In genomic region chr16:96083179-96083646, GRCm38 (mm10) we compare ENCODE assay signal across 7 mouse cellular contexts. TPM values are rescaled to one million over a fixed set of nuclear protein-coding genes. Genes with fewer than 3 reads are reported as not detected.
DNase-seq lines count a peak whose midpoint lies in the region; ATAC-seq and TF ChIP-seq lines count a peak whose summit lies in the region.

No protein-coding gene starts in this region.

- DNase-seq in forebrain, postnatal 0 days, result no peak
- no peak for DNase-seq in spleen, adult 12 weeks (ENCODE audit: low spot score)

- peak overlapping the region; percentile 62 for H3ac ChIP-seq in C2C12 (ENCODE audit: control insufficient read depth, insufficient read length, low read depth)

- H3K4me2 ChIP-seq in forebrain, postnatal 0 days (ENCODE audit: low read depth), result peak overlapping the region; percentile 60
- H3K4me2 ChIP-seq in intestine, embryonic 16.5 days (ENCODE audit: low read depth, low read length), result peak overlapping the region; percentile 76
- peak overlapping the region; percentile 97 for H3K4me2 ChIP-seq in liver, embryonic 12.5 days
- peak overlapping the region; percentile 66 for H3K4me2 ChIP-seq in neural tube, embryonic 12.5 days (replicated peaks)

- H3K4me3 ChIP-seq in C2C12 (ENCODE audit: insufficient read depth, poor library complexity, severe bottlenecking), result peak overlapping the region; percentile 29
- H3K4me3 ChIP-seq in ES-Bruce4 (ENCODE audit: low read depth, low read length), result peak overlapping the region; percentile 77
- peak overlapping the region; percentile 95 for H3K4me3 ChIP-seq in forebrain, postnatal 0 days (ENCODE audit: low read depth, low read length)
- H3K4me3 ChIP-seq in intestine, embryonic 16.5 days (ENCODE audit: low read length), result peak overlapping the region; percentile 95
- peak overlapping the region; percentile 85 for H3K4me3 ChIP-seq in liver, embryonic 12.5 days
- H3K4me3 ChIP-seq in neural tube, embryonic 12.5 days, result peak overlapping the region; percentile 97

- H3K9me3 ChIP-seq in ES-Bruce4 (replicated peaks; ENCODE audit: control insufficient read depth, insufficient read depth, low read length, poor library complexity, severe bottlenecking), result no peaks in the 10 kb centered on the region
- no peaks in the 10 kb centered on the region for H3K9me3 ChIP-seq in forebrain, postnatal 0 days (ENCODE audit: low read length)
- H3K9me3 ChIP-seq in intestine, embryonic 16.5 days (ENCODE audit: control insufficient read depth, low read length), result no peaks in the 10 kb centered on the region
- no peaks in the 10 kb centered on the region for H3K9me3 ChIP-seq in liver, embryonic 12.5 days (replicated peaks)
- no peaks in the 10 kb centered on the region for H3K9me3 ChIP-seq in neural tube, embryonic 12.5 days

- no peak for TF ChIP-seq CTCF in C2C12 (IDR thresholded peaks at IDR 0.05; ENCODE audit: control insufficient read depth, insufficient read depth, insufficient read length)
- no peak for TF ChIP-seq CTCF in ES-Bruce4 (IDR thresholded peaks at IDR 0.05; ENCODE audit: low read depth, low read length)
- TF ChIP-seq CTCF in forebrain, postnatal 0 days (IDR thresholded peaks at IDR 0.05; ENCODE audit: low read depth), result no peak

- ATAC-seq in forebrain, postnatal 0 days, result peak; percentile 2; the same call in 1 of the 2 replicates
- peak; percentile 62 for ATAC-seq in intestine, embryonic 16.5 days
- ATAC-seq in liver, embryonic 12.5 days, result no peak
- ATAC-seq in neural tube, embryonic 12.5 days (ENCODE audit: low FRiP score, low read depth), result no peak

- peak overlapping the region; percentile 91 for H3K27ac ChIP-seq in ES-Bruce4 (ENCODE audit: insufficient read depth, low read length)
- peak overlapping the region; percentile 96 for H3K27ac ChIP-seq in forebrain, postnatal 0 days (ENCODE audit: low read depth, low read length)
- peak overlapping the region; percentile 96 for H3K27ac ChIP-seq in intestine, embryonic 16.5 days (ENCODE audit: low read length)
- H3K27ac ChIP-seq in liver, embryonic 12.5 days, result 0 out of 2 replicates have a peak overlapping the region, but pooled peaks have one; percentile 58
- peak overlapping the region; percentile 94; the same call in 1 of the 2 replicates for H3K27ac ChIP-seq in neural tube, embryonic 12.5 days

- peaks cover 30% of the 10 kb centered on the region for H3K79me3 ChIP-seq in C2C12 (ENCODE audit: low read depth)

- no peaks in the 10 kb centered on the region for H3K27me3 ChIP-seq in C2C12 (ENCODE audit: control insufficient read depth, insufficient read depth, insufficient read length)
- no peaks in the 10 kb centered on the region for H3K27me3 ChIP-seq in ES-Bruce4 (ENCODE audit: control insufficient read depth, insufficient read depth, low read length, poor library complexity, severe bottlenecking)
- H3K27me3 ChIP-seq in forebrain, postnatal 0 days (ENCODE audit: insufficient read depth, low read length), result no peaks in the 10 kb centered on the region
- no peaks in the 10 kb centered on the region for H3K27me3 ChIP-seq in intestine, embryonic 16.5 days (replicated peaks; ENCODE audit: control insufficient read depth, insufficient read depth, low read length)
- peaks cover 33% of the 10 kb centered on the region for H3K27me3 ChIP-seq in liver, embryonic 12.5 days (replicated peaks)
- no peaks in the 10 kb centered on the region for H3K27me3 ChIP-seq in neural tube, embryonic 12.5 days (replicated peaks)

- 7% methylated on average over 20 of the region's 20 CpGs for WGBS in forebrain, postnatal 0 days
- WGBS in intestine, embryonic 16.5 days, result 8% methylated on average over 20 of the region's 20 CpGs
- WGBS in liver, embryonic 12.5 days (ENCODE audit: insufficient replicate concordance), result 20% methylated on average over 20 of the region's 20 CpGs
- WGBS in neural tube, embryonic 12.5 days, result 4% methylated on average over 20 of the region's 20 CpGs

- H3K36me3 ChIP-seq in C2C12 (ENCODE audit: control insufficient read depth, insufficient read depth) (peaks cover 26% of the 10 kb centered on the region), ES-Bruce4 (ENCODE audit: control insufficient read depth, insufficient read depth, low read length, poor library complexity, severe bottlenecking) (peaks cover 17% of the 10 kb centered on the region)
- peaks cover 23% of the 10 kb centered on the region; the same call in 1 of the 2 replicates for H3K36me3 ChIP-seq in forebrain, postnatal 0 days (ENCODE audit: insufficient read depth)
- H3K36me3 ChIP-seq in intestine, embryonic 16.5 days (ENCODE audit: control insufficient read depth, insufficient read depth, low read length), result peaks cover 12% of the 10 kb centered on the region
- H3K36me3 ChIP-seq in liver, embryonic 12.5 days, result peaks cover 15% of the 10 kb centered on the region
- H3K36me3 ChIP-seq in neural tube, embryonic 12.5 days, result peaks cover 22% of the 10 kb centered on the region

- TF ChIP-seq POLR2A in ES-Bruce4 (IDR thresholded peaks at IDR 0.05; ENCODE audit: insufficient read depth, low read length), result no peak

- peak; percentile 93 for TF ChIP-seq EP300 in ES-Bruce4 (IDR thresholded peaks at IDR 0.05; ENCODE audit: insufficient read depth, low read depth, low read length)

- peaks cover 37% of the 10 kb centered on the region for H3K79me2 ChIP-seq in C2C12 (ENCODE audit: control insufficient read depth, insufficient read depth)

- H3K9ac ChIP-seq in ES-Bruce4 (ENCODE audit: low read depth, poor library complexity, severe bottlenecking), result peak overlapping the region; percentile 99
- peak overlapping the region; percentile 99 for H3K9ac ChIP-seq in forebrain, postnatal 0 days
- peak overlapping the region; percentile 97 for H3K9ac ChIP-seq in intestine, embryonic 16.5 days (ENCODE audit: low read depth, low read length)
- peak overlapping the region; percentile 79; the same call in 1 of the 2 replicates for H3K9ac ChIP-seq in liver, embryonic 12.5 days
- peak overlapping the region; percentile 99 for H3K9ac ChIP-seq in neural tube, embryonic 12.5 days

- H3K4me1 ChIP-seq in ES-Bruce4 (ENCODE audit: control insufficient read depth, insufficient read depth, low read length), result peaks cover 3% of the 10 kb centered on the region
- no peaks in the 10 kb centered on the region; the same call in 1 of the 2 replicates for H3K4me1 ChIP-seq in forebrain, postnatal 0 days (ENCODE audit: insufficient read depth)
- H3K4me1 ChIP-seq in intestine, embryonic 16.5 days (ENCODE audit: control insufficient read depth, insufficient read depth, low read length), result peaks cover 19% of the 10 kb centered on the region
- H3K4me1 ChIP-seq in liver, embryonic 12.5 days, result peaks cover 21% of the 10 kb centered on the region
- peaks cover 25% of the 10 kb centered on the region for H3K4me1 ChIP-seq in neural tube, embryonic 12.5 days

TF ChIP-seq in C2C12, 6 proteins besides CTCF, POLR2A, EP300 and RAD21:
- TF ChIP-seq MYOD1 (IDR thresholded peaks at IDR 0.05; ENCODE audit: control insufficient read depth, insufficient read length, low read depth) (no peak), FOSL1 (IDR thresholded peaks at IDR 0.05; ENCODE audit: insufficient read depth, low read length, poor library complexity, severe bottlenecking) (no peak), CEBPB (IDR thresholded peaks at IDR 0.05; ENCODE audit: low read depth) (no peak), MAX (IDR thresholded peaks at IDR 0.05) (no peak), MYOG (IDR thresholded peaks at IDR 0.05; ENCODE audit: control insufficient read depth, extremely low read depth, insufficient read length) (no peak)

RNA-seq across cellular contexts. Expression of gene Brwd1, which starts 0.9 kb away (rescaled TPM):
- 11.1 TPM for polyA plus RNA-seq in C2C12 (2012; fragmentation: generic; extraction: Trizol)
- polyA plus RNA-seq in ES-Bruce4 (2011; ENCODE audit: insufficient read depth, insufficient read length, low read depth, missing spikeins), result 184 and 200 TPM in 2 replicates
- 151 and 196 TPM in 2 replicates for total RNA-seq in forebrain, postnatal 0 days (2014; rRNA removed)
- 122 and 145 TPM in 2 replicates for polyA plus RNA-seq in forebrain, postnatal 0 days (2015; fragmentation: Nextera tagmentation; extraction: Ambion mirVana)
- 47.0 and 51.6 TPM in 2 replicates for polyA plus RNA-seq in intestine, embryonic 16.5 days (2015; fragmentation: Nextera tagmentation; extraction: Ambion mirVana)
- polyA plus RNA-seq in liver, embryonic 12.5 days (2016; fragmentation: Nextera tagmentation; extraction: Ambion mirVana), result 26.6 and 27.6 TPM in 2 replicates
- 219 and 234 TPM in 2 replicates for polyA plus RNA-seq in neural tube, embryonic 12.5 days (2016; fragmentation: Nextera tagmentation; extraction: Ambion mirVana)

RNA-seq across cellular contexts. Expression of gene Hmgn1, which starts 44.3 kb away (rescaled TPM):
- polyA plus RNA-seq in C2C12 (2012; fragmentation: generic; extraction: Trizol) (325 TPM), ES-Bruce4 (2011; ENCODE audit: insufficient read depth, insufficient read length, low read depth, missing spikeins) (284 and 309 TPM in 2 replicates)
- 141 and 166 TPM in 2 replicates for total RNA-seq in forebrain, postnatal 0 days (2014; rRNA removed)
- polyA plus RNA-seq in forebrain, postnatal 0 days (2015; fragmentation: Nextera tagmentation; extraction: Ambion mirVana), result 241 and 247 TPM in 2 replicates
- 404 and 487 TPM in 2 replicates for polyA plus RNA-seq in intestine, embryonic 16.5 days (2015; fragmentation: Nextera tagmentation; extraction: Ambion mirVana)
- polyA plus RNA-seq in liver, embryonic 12.5 days (2016; fragmentation: Nextera tagmentation; extraction: Ambion mirVana), result 238 and 246 TPM in 2 replicates
- polyA plus RNA-seq in neural tube, embryonic 12.5 days (2016; fragmentation: Nextera tagmentation; extraction: Ambion mirVana), result 680 and 694 TPM in 2 replicates

Comparison
In these comparisons a context has a peak if more than half of its experiments do, and no peak if none do; other contexts are left out.
1. H3K4me3 ChIP-seq: peak in every context shown above with its lines; median percentile 97 in neural tube, embryonic 12.5 days; 95 in forebrain, postnatal 0 days; 95 in intestine, embryonic 16.5 days; 85 in liver, embryonic 12.5 days; 77 in ES-Bruce4; 29 in C2C12.
2. ATAC-seq: peak in forebrain, postnatal 0 days (single experiment) and intestine, embryonic 16.5 days (single experiment); none in liver, embryonic 12.5 days (single experiment) and neural tube, embryonic 12.5 days (single experiment).
3. Peak in every context shown above with its lines, with median percentiles within 50 percentile points of each other: H3K27ac ChIP-seq, H3K9ac ChIP-seq and H3K4me2 ChIP-seq.